Mouse (Mus musculus) CH12.LX (cell line): ENCODE data around the gene Pcsk6.

Experiments used
- CTCF ChIP-seq, 2 experiments: IDR thresholded peaks in 1 of 2; conservative IDR thresholded peaks in 1 of 2; 2 replicates each; pipeline ENCODE4 v1.5.1; 2011 to 2012; ENCODE audit warnings: low read depth in 2 of 2, low read length in 2 of 2, improper control_type of control experiment in 1 of 2, inconsistent platforms in 1 of 2, mild to moderate bottlenecking in 1 of 2, moderate library complexity in 1 of 2
- ELF1 ChIP-seq: IDR thresholded peaks from 2 replicates; pipeline ENCODE4 v1.6.1; 2014; ENCODE audit warnings: low read depth, mild to moderate bottlenecking, inconsistent platforms, low read length, improper control_type of control experiment
- EP300 ChIP-seq: IDR thresholded peaks from 2 replicates; pipeline ENCODE4 v1.6.1; 2011; ENCODE audit warnings: low read length, improper control_type of control experiment
- HCFC1 ChIP-seq: IDR thresholded peaks from 2 replicates; pipeline ENCODE4 v1.6.1; 2012; ENCODE audit warnings: low read depth, mild to moderate bottlenecking, inconsistent platforms, low read length, improper control_type of control experiment
- NELFE ChIP-seq: IDR thresholded peaks from 2 replicates; pipeline ENCODE4 v1.6.1; 2011; ENCODE audit warnings: low read depth, low read length, improper control_type of control experiment
- NRF1 ChIP-seq: IDR thresholded peaks from 2 replicates; pipeline ENCODE4 v1.6.1; 2014; ENCODE audit warnings: low read depth, mild to moderate bottlenecking, inconsistent platforms, low read length, improper control_type of control experiment, moderate library complexity
- POLR2A ChIP-seq: IDR thresholded peaks from 2 replicates; pipeline ENCODE4 v1.6.1; 2011; ENCODE audit warnings: low read depth, mild to moderate bottlenecking, improper control_type of control experiment, low read length
- RCOR1 ChIP-seq: conservative IDR thresholded peaks from 2 replicates; pipeline ENCODE4 v1.6.1; 2012; ENCODE audit warnings: low read depth, mild to moderate bottlenecking, inconsistent platforms, low read length, improper control_type of control experiment
- USF2 ChIP-seq: conservative IDR thresholded peaks from 2 replicates; pipeline ENCODE4 v1.6.1; 2011; ENCODE audit warnings: low read depth, low read length, improper control_type of control experiment
- ZC3H11A ChIP-seq: IDR thresholded peaks from 2 replicates; pipeline ENCODE4 v1.6.1; 2012; ENCODE audit warnings: low read depth, mild to moderate bottlenecking, inconsistent platforms, low read length, improper control_type of control experiment
- ZNF384 ChIP-seq: IDR thresholded peaks from 2 replicates; pipeline ENCODE4 v1.6.1; 2012; ENCODE audit warnings: low read depth, low read length, improper control_type of control experiment, inconsistent platforms

DNA sequence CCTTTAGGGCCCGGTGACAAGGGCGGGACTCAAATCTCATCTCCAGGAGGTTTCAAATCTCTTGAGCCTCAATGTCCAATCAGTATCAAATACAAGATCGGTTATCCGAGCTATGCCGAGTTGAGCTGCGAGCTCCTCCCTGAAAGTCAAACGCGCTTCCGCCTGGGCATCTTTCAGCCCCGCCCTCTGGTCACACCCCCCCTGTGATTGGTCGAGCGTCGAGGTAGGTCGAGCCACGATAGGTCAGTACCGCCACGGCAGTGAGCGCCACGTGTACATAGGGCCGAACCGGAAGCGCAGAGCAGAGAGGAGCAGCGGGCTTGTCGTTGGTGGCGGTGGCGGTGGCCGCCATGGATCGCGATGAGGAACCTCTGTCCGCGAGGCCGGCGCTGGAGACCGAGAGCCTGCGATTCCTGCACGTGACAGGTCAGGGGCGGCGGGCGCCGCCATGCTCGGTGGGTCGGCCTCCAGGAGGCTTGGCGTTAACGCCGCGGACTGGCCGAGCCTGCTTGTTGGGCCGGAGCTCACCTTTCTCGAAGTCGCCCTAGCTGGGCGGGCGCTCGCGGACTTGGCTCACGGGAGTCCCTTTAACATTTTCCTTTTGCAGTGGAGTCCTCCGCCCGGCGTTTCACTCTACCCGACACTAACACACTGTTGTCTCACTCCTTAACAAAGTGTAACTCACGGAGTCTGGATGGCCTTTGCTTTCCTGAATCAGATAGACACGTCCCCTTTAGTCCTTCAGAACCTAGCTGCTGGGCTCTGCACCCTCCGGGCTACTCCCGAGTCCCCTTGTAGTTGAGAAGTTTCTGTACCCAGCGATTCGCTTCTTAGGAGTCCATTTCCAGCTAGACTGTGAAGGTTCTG, 218.1 kb downstream of the Pcsk6 start, which contains the start of gene Selenos:
- TF ChIP-seq RCOR1: no peak
- TF ChIP-seq ELF1: peak; percentile 96
- TF ChIP-seq EP300: no peak
- no peak for TF ChIP-seq CTCF (conservative IDR thresholded peaks at IDR 0.05 in 1 of 2, IDR thresholded peaks at IDR 0.05 in 1 of 2; ENCODE audit: low read depth in 2 of 2, low read length in 2 of 2)
- peak; percentile 96 for TF ChIP-seq NELFE
- TF ChIP-seq POLR2A: peak; percentile 97
- 0 out of 2 replicates have a peak, but pooled peaks have one; percentile 17 for TF ChIP-seq USF2
- TF ChIP-seq NRF1: peak; percentile 43; the same call in 1 of the 2 replicates
- TF ChIP-seq ZNF384: peak; percentile 6; the same call in 1 of the 2 replicates
- TF ChIP-seq HCFC1: peak; percentile 77
- TF ChIP-seq ZC3H11A: no peak
